Mouse (Mus musculus) kidney, adult 9 months (tissue): ENCODE measurements around the gene Ap1s2.

Source experiments
- DNase-seq: peaks from one replicate; pipeline ENCODE4 v3.0.0; 2022

Ap1s2 gene

DNA sequence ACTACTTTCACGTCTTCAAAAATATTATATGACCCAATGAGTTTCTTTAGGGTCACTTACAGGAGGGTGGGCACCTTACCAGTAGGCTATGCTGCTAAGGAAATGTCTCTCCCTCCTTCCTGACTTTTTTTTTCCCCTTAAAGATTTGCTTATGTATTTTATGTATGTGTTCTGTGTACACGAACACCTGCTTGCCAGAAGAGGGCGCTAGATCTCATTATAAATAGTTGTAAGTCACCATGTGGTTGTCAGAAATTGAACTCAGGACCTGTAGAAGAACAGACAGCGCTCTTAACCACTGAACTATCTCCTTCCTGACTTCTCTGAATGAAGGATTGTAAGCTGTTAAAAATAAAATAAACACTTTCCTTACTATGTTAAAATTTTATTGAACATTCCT lies 72.7 kb downstream of the Ap1s2 start:
- DNase-seq, result no peak

DNA sequence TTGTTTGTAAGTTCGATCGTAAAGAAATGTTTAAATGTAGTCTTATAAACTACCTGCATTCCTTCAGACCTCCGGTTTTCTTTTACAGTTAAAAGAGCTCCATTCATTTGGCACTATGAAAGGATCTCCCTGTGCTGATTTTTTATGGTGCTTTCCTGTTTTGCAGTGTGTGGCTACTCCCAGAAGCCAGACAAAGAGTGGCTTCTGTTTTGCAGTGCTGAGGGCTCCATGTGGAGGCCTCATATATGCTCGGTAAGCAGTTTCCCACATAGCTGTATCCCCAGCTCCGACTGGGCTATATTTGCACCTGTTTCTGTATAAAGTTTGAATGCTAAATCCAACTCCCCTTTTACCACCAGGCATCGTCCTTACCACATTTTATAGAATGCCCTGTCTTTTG lies 73.3 kb downstream of the Ap1s2 start:
- no peak for DNase-seq
